Mouse (Mus musculus): ENCODE data around the gene Tln2. TPM values are rescaled to one million over a fixed set of nuclear protein-coding genes. Genes with fewer than 3 reads are reported as not detected.

Tln2 gene
- polyA plus RNA-seq, 2 experiments: 17.5 to 39.2 TPM

- 86% methylated on average over 5 of the region's 5 CpGs for WGBS
- no peak for DNase-seq (ENCODE audit: low spot score)
These were observed 317.8 kb downstream of the Tln2 start for GRCm38 (mm10) chr9:67241683-67242082.

GRCm38 (mm10) chr9:67240456-67240855 is 319.0 kb downstream of the Tln2 start:
- Histone ChIP-seq H3K9ac (ENCODE audit: low read depth, low read length, severe bottlenecking) (no peak overlapping the region), H3K4me2 (replicated peaks; ENCODE audit: low read depth, low read length, severe bottlenecking) (no peak overlapping the region), H3K27me3 (ENCODE audit: control insufficient read depth, insufficient read depth, low read length) (no peaks in the 10 kb centered on the region), H3K4me1 (ENCODE audit: control insufficient read depth, insufficient read depth, low read length) (peaks cover 2% of the 10 kb centered on the region), H3K4me3 (replicated peaks; ENCODE audit: low read length) (no peak overlapping the region), H3K36me3 (ENCODE audit: control insufficient read depth, insufficient read depth, low read length) (peaks cover 11% of the 10 kb centered on the region; the same call in 1 of the 2 replicates), H3K27ac (replicated peaks; ENCODE audit: low read depth, low read length) (no peak overlapping the region), H3K9me3 (ENCODE audit: control insufficient read depth, low read length) (peaks cover 4% of the 10 kb centered on the region; the same call in 1 of the 2 replicates)
- ATAC-seq (ENCODE audit: low FRiP score, low read depth): no peak
- no peak for DNase-seq (ENCODE audit: low spot score)
- no peak for TF ChIP-seq POLR2A (IDR thresholded peaks at IDR 0.05; ENCODE audit: borderline replicate concordance, extremely low read depth, insufficient read depth, insufficient read length)
- 87% methylated on average over 9 of the region's 9 CpGs for WGBS

More at GRCm38 (mm10) chr9:67241683-67242082, 317.8 kb downstream of the Tln2 start:
- Histone ChIP-seq H3K9me3 (ENCODE audit: control insufficient read depth, low read length) (peaks cover 4% of the 10 kb centered on the region; the same call in 1 of the 2 replicates), H3K4me2 (replicated peaks; ENCODE audit: low read depth, low read length, severe bottlenecking) (no peak overlapping the region), H3K9ac (ENCODE audit: low read depth, low read length, severe bottlenecking) (no peak overlapping the region), H3K36me3 (ENCODE audit: control insufficient read depth, insufficient read depth, low read length) (peaks cover 11% of the 10 kb centered on the region; the same call in 1 of the 2 replicates), H3K4me1 (ENCODE audit: control insufficient read depth, insufficient read depth, low read length) (no peaks in the 10 kb centered on the region), H3K27me3 (ENCODE audit: control insufficient read depth, insufficient read depth, low read length) (no peaks in the 10 kb centered on the region), H3K4me3 (replicated peaks; ENCODE audit: low read length) (no peak overlapping the region), H3K27ac (replicated peaks; ENCODE audit: low read depth, low read length) (no peak overlapping the region)
- TF ChIP-seq POLR2A (IDR thresholded peaks at IDR 0.05; ENCODE audit: borderline replicate concordance, extremely low read depth, insufficient read depth, insufficient read length): no peak
- ATAC-seq (ENCODE audit: low FRiP score, low read depth): no peak

- no peak overlapping the region for H3K4me3 ChIP-seq (replicated peaks; ENCODE audit: low read length)
- H3K27ac ChIP-seq (replicated peaks; ENCODE audit: low read depth, low read length): no peak overlapping the region
- DNase-seq (ENCODE audit: low spot score) (no peak), ATAC-seq (ENCODE audit: low FRiP score, low read depth) (no peak)
- H3K4me1 ChIP-seq (ENCODE audit: control insufficient read depth, insufficient read depth, low read length): peaks cover 4% of the 10 kb centered on the region
- TF ChIP-seq POLR2A (IDR thresholded peaks at IDR 0.05; ENCODE audit: borderline replicate concordance, extremely low read depth, insufficient read depth, insufficient read length): no peak
- WGBS: 41% methylated on average over 3 of the region's 3 CpGs
- no peaks in the 10 kb centered on the region for H3K9me3 ChIP-seq (ENCODE audit: control insufficient read depth, low read length)
- peaks cover 8% of the 10 kb centered on the region; the same call in 1 of the 2 replicates for H3K36me3 ChIP-seq (ENCODE audit: control insufficient read depth, insufficient read depth, low read length)
- no peak overlapping the region for H3K9ac ChIP-seq (ENCODE audit: low read depth, low read length, severe bottlenecking)
- H3K4me2 ChIP-seq (replicated peaks; ENCODE audit: low read depth, low read length, severe bottlenecking): no peak overlapping the region
- no peaks in the 10 kb centered on the region for H3K27me3 ChIP-seq (ENCODE audit: control insufficient read depth, insufficient read depth, low read length)
These were observed 322.5 kb downstream of the Tln2 start for GRCm38 (mm10) chr9:67236987-67237386.

GRCm38 (mm10) chr9:67235441-67236217 is 323.9 kb downstream of the Tln2 start:
- no peaks in the 10 kb centered on the region for H3K27me3 ChIP-seq (ENCODE audit: control insufficient read depth, insufficient read depth, low read length)
- no peak overlapping the region for H3K9ac ChIP-seq (ENCODE audit: low read depth, low read length, severe bottlenecking)
- no peaks in the 10 kb centered on the region for H3K9me3 ChIP-seq (ENCODE audit: control insufficient read depth, low read length)
- peaks cover 8% of the 10 kb centered on the region; the same call in 1 of the 2 replicates for H3K36me3 ChIP-seq (ENCODE audit: control insufficient read depth, insufficient read depth, low read length)
- no peak overlapping the region for H3K4me3 ChIP-seq (replicated peaks; ENCODE audit: low read length)
- DNase-seq (ENCODE audit: low spot score): no peak
- H3K4me2 ChIP-seq (replicated peaks; ENCODE audit: low read depth, low read length, severe bottlenecking): no peak overlapping the region
- no peak for TF ChIP-seq POLR2A (IDR thresholded peaks at IDR 0.05; ENCODE audit: borderline replicate concordance, extremely low read depth, insufficient read depth, insufficient read length)
- no peak for ATAC-seq (ENCODE audit: low FRiP score, low read depth)
- H3K27ac ChIP-seq (replicated peaks; ENCODE audit: low read depth, low read length): no peak overlapping the region
- peaks cover 4% of the 10 kb centered on the region for H3K4me1 ChIP-seq (ENCODE audit: control insufficient read depth, insufficient read depth, low read length)
- 42% methylated on average over 12 of the region's 12 CpGs for WGBS

- Histone ChIP-seq H3K9me3 (ENCODE audit: control insufficient read depth, low read length) (no peaks in the 10 kb centered on the region), H3K4me1 (ENCODE audit: control insufficient read depth, insufficient read depth, low read length) (peaks cover 12% of the 10 kb centered on the region; the same call in 1 of the 2 replicates), H3K4me3 (replicated peaks; ENCODE audit: low read length) (no peak overlapping the region), H3K4me2 (replicated peaks; ENCODE audit: low read depth, low read length, severe bottlenecking) (no peak overlapping the region), H3K27me3 (ENCODE audit: control insufficient read depth, insufficient read depth, low read length) (no peaks in the 10 kb centered on the region), H3K27ac (replicated peaks; ENCODE audit: low read depth, low read length) (peak overlapping the region; percentile 78), H3K9ac (ENCODE audit: low read depth, low read length, severe bottlenecking) (no peak overlapping the region), H3K36me3 (ENCODE audit: control insufficient read depth, insufficient read depth, low read length) (0 out of 2 replicates have a peak, but pooled peaks cover 7% of the 10 kb centered on the region)
- no peak for TF ChIP-seq POLR2A (IDR thresholded peaks at IDR 0.05; ENCODE audit: borderline replicate concordance, extremely low read depth, insufficient read depth, insufficient read length)
- ATAC-seq (ENCODE audit: low FRiP score, low read depth) (peak; percentile 83), DNase-seq (ENCODE audit: low spot score) (peak; percentile 78)
- 15% methylated on average over 5 of the region's 5 CpGs for WGBS
These were observed 330.5 kb downstream of the Tln2 start for GRCm38 (mm10) chr9:67229033-67229432.
